Mouse (Mus musculus): ENCODE results near the gene Smim1.
A peak's percentile ranks its signal among the peaks of the same experiment; 100 is the strongest.

Gene Smim1

GRCm38 (mm10) chr4:154019571-154019970, 6.5 kb downstream of the Smim1 start:
- no peak for DNase-seq

GRCm38 (mm10) chr4:154015476-154015875, 10.6 kb downstream of the Smim1 start:
- DNase-seq = no peak

- DNase-seq = no peak
These were observed 13.7 kb downstream of the Smim1 start for GRCm38 (mm10) chr4:154012132-154012882.

- DNase-seq = peak; percentile 82
These were observed 14.4 kb downstream of the Smim1 start, which contains the start of gene Lrrc47 for GRCm38 (mm10) chr4:154011646-154012089. TSS of gene Lrrc47 (plus strand) at chr4:154011731.

DNA sequence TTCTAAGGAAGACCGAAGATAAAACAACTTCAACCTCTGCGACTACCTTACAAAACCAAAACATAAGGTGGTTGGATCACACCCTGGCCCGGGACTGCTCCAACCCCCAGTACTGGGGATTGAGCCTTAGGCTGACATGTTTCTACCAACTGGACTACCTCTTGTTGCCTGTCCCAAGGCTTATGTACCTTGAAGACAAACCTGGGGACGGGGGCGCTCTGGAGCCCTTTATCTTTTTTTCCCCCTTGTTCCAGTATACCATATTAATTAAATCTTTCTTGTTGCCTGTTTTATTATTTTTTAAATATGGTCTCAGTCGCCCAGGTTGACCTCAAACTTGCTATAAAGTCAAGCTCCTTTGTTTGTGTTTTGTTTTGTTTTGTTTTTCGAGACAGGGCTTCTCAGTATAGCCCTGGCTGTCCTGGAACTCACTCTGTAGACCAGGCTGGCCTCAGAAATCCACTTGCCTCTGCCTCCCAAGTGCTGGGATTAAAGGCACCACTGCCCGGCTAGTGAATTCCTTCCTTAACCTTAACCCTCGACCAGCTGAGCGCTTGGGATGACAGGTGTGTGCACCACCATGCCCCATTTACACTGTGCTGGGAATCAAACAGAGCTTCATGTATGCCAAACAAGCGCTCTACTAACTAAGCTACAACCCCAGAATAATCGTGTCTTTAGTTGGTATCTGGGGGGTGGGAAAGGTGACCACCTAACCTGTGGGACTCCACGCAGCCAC, 15.0 kb downstream of the Smim1 start:
- no peak for DNase-seq

DNA sequence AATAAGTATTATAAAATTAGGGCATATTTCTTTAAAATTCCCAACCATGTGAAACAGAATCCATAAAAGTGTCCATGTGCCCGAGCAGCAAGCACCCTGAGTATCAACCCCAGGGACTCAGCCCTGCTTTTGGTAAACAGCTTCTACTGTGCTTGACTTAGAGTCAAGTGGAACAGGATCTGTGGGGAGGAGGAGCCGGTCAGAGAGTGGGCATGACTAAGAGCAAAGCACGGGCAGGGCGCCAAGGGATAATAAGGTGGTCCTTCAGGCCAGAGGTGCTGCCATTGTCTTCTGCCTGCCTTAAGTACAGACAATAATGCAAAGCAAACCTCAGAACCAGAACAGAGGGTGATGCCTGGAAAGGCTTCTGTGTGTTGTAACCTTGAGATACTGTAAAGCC, 18.3 kb downstream of the Smim1 start:
- DNase-seq = no peak

DNA sequence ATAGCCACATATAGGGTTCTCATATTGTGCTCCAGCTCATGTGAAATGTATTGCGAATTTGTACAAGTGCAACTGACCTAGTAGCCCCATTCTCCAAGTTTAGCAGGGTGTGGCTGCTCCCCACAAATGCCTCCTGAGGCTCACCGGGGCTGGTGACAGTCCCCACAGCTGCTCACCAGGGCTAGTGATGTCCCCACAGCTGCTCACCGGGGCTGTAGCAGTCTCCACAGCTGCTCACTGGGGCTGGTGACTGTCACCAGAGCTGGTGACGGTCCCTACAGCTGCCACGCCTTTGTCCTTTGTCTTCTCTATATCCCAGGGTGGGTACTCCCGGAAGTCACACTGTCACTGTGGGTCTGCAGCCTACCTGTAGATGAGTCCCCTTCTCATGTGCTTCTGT, 19.8 kb downstream of the Smim1 start:
- DNase-seq = no peak

DNA sequence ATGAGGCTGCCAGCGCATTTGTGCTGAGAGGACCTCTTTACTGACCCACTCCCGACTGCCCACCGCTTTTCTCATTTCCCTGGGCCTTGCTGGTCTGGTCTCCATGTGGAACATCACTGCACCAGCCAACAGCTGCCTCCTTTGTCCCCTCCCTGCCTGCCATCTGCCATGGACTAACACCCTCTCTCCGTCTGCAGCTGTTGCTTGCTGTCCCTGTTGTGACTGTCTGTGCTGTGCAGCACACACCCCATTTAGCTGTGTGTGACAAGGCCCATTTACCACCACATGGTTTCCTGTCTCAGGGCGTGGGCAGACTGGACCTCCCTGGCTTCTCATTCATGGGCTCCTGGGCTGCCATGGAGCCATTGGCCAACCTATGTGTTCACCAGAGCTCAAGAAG, 20.5 kb downstream of the Smim1 start:
- DNase-seq = no peak

DNA sequence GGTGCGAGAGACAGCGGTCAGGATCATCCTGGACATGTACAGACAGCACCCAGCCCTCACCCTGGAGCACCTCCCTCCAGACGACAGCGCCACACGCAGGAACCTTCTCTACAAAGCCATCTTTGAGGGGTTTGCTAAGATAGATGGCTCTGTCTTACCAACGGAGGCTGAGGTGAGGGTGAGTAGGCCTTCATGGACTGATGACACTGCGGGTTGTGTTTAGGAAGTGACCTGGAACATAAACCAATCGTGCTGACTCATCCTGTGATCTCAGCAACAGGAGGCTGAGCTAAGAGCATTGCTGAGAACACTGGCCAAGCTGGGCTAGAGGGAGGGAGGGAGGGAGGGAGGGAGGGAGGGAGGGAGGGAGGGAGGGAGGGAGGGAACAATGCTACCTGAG, 32.5 kb downstream of the Smim1 start:
- no peak for DNase-seq

DNA sequence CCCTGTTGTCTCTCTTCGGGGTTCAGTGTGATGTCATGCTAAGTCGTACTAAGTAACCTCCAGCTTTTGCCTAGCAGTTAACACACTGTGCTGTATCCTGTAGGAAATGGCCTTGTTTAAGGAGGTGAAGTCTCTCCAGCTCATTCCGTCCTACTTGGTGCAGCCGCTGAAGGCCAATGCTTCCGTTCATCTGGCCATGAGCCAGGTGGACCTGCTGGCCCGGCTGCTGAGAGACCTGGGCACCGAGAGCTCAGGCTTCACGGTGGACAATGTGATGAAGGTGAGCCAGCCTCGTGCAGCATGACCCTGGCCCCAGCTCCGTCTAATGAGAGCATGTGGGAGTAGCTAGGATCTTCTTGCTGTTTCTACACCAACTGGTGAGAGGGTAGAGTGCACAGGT, 33.3 kb downstream of the Smim1 start:
- no peak for DNase-seq

GRCm38 (mm10) chr4:153980470-153980869, 45.6 kb downstream of the Smim1 start:
- DNase-seq = no peak

DNA sequence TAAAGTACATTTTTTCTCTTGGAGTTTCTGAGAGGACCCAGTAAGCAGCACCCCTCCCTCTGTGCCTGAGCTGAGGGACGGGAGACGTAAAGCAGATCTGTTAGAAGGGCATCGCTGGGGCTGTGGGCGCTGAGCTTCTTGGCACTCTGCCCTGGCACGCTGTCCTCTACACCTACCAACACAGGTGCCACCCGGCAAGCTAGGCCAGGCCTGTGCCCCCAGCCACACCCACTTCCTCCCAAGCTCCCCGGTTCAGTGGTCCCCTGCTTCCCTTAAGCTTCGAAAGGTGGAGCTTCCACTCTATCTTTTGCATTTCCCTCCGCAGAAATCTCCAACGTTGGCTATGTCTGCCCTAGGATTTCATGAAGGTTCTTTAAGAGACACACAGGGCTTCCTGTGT, 46.8 kb downstream of the Smim1 start:
- no peak for DNase-seq

GRCm38 (mm10) chr4:153975768-153976167, 50.3 kb downstream of the Smim1 start:
- DNase-seq = no peak

- no peak for DNase-seq
These were observed 50.8 kb downstream of the Smim1 start for GRCm38 (mm10) chr4:153975292-153975662.

- DNase-seq = peak; percentile 95
These were observed 51.4 kb downstream of the Smim1 start, which contains the start of the genes Dffb and Cep104 for GRCm38 (mm10) chr4:153974431-153975291. TSS of gene Dffb (minus strand) at chr4:153975126. TSS of gene Cep104 (plus strand) at chr4:153975194.

All from cerebellum, adult 8-10 months (tissue).